Comparison of ENCODE assay signal across 8 mouse cellular contexts in the genomic region with DNA sequence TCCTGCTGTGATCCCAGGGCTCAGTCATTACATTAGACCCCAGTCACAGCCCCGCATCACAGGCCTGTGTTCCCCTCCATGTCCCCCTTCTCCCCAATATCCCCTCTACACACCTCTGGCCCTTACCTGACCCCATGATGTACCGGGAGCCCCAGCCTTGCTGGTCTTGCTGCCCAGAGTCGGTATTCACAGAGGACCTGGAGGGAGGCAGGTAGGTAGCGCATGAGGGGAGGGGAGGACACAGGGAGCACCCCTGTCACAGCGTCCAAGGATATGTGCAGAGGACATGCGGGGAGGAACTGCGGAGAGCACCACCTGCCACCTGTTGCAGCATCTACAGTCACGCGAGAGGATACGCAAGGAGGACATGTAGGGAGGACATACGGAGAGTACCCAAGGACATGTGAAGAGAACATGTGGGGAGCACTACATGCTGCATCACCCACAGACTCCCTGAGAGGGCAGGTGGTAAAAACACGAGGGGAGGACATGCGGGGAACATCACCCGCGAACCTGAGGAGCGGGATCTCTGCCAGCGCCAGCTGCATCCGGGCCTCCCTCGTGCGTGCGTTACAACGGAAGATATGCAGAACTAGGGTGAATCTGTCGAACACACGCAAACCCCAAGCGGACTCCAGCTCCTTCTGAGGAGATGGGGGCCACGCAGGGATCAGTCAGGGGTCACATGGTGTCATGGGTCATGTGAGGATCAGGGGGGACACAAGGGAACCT. TPM values are rescaled to one million over a fixed set of nuclear protein-coding genes. Genes with fewer than 3 reads are reported as not detected.
A peak's percentile ranks its signal among the peaks of the same experiment; 100 is the strongest.
DNase-seq lines count a peak whose midpoint lies in the region; ATAC-seq and TF ChIP-seq lines count a peak whose summit lies in the region.

No protein-coding gene starts in this region.

- 94% methylated on average over 26 of the region's 26 CpGs for WGBS in intestine, embryonic 15.5 days
- 93% methylated on average over 26 of the region's 26 CpGs for WGBS in midbrain, embryonic 13.5 days

- no peak for ATAC-seq in intestine, embryonic 15.5 days
- no peak for ATAC-seq in midbrain, embryonic 13.5 days

- H3K4me1 ChIP-seq in intestine, embryonic 15.5 days (replicated peaks): peaks cover 20% of the 10 kb centered on the region
- H3K4me1 ChIP-seq in midbrain, embryonic 13.5 days (replicated peaks): peaks cover 30% of the 10 kb centered on the region

- H3K9me3 ChIP-seq in intestine, embryonic 15.5 days: no peaks in the 10 kb centered on the region
- H3K9me3 ChIP-seq in midbrain, embryonic 13.5 days: no peaks in the 10 kb centered on the region

- H3K27me3 ChIP-seq in C2C12 (ENCODE audit: control insufficient read depth, insufficient read depth, insufficient read length): no peaks in the 10 kb centered on the region
- H3K27me3 ChIP-seq in intestine, embryonic 15.5 days (replicated peaks): 0 out of 2 replicates have a peak, but pooled peaks cover under 1% of the 10 kb centered on the region
- H3K27me3 ChIP-seq in midbrain, embryonic 13.5 days: 0 out of 2 replicates have a peak, but pooled peaks cover under 1% of the 10 kb centered on the region

- H3K79me3 ChIP-seq in C2C12 (ENCODE audit: low read depth): peaks cover 19% of the 10 kb centered on the region

- peak overlapping the region; percentile 90 for H3K4me2 ChIP-seq in intestine, embryonic 15.5 days (replicated peaks)
- H3K4me2 ChIP-seq in midbrain, embryonic 13.5 days (replicated peaks): peak overlapping the region; percentile 95

- peaks cover 36% of the 10 kb centered on the region for H3K36me3 ChIP-seq in C2C12 (ENCODE audit: control insufficient read depth, insufficient read depth)
- peaks cover 36% of the 10 kb centered on the region for H3K36me3 ChIP-seq in intestine, embryonic 15.5 days
- peaks cover 44% of the 10 kb centered on the region for H3K36me3 ChIP-seq in midbrain, embryonic 13.5 days

- peaks cover 32% of the 10 kb centered on the region for H3K79me2 ChIP-seq in C2C12 (ENCODE audit: control insufficient read depth, insufficient read depth)

- peak overlapping the region; percentile 76 for H3K4me3 ChIP-seq in C2C12 (ENCODE audit: insufficient read depth, poor library complexity, severe bottlenecking)
- H3K4me3 ChIP-seq in intestine, embryonic 15.5 days (replicated peaks): peak overlapping the region; percentile 79
- peak overlapping the region; percentile 80 for H3K4me3 ChIP-seq in midbrain, embryonic 13.5 days (replicated peaks)

- H3K27ac ChIP-seq in intestine, embryonic 15.5 days: no peak overlapping the region
- no peak overlapping the region for H3K27ac ChIP-seq in midbrain, embryonic 13.5 days

- peak overlapping the region; percentile 61 for H3ac ChIP-seq in C2C12 (ENCODE audit: control insufficient read depth, insufficient read length, low read depth)

- peak overlapping the region; percentile 85; the same call in 1 of the 2 replicates for H3K9ac ChIP-seq in intestine, embryonic 15.5 days
- peak overlapping the region; percentile 77 for H3K9ac ChIP-seq in midbrain, embryonic 13.5 days (replicated peaks)

- no peak for TF ChIP-seq CTCF in C2C12 (IDR thresholded peaks at IDR 0.05; ENCODE audit: control insufficient read depth, insufficient read depth, insufficient read length)

- intact Hi-C loops in gastrocnemius, postnatal 14 days (cut with DNase I; ENCODE audit: low total_unique reads): no loop called here

- DNase-seq in gastrocnemius, postnatal 10 days: peak; percentile 12
- no peak for DNase-seq in gastrocnemius, postnatal 14 days
- peak; percentile 13 to 28 for DNase-seq in cerebellum, postnatal 25 days
- DNase-seq in thymus, postnatal 25 days: no peak
- no peak for DNase-seq in gastrocnemius, postnatal 4 days (ENCODE audit: low spot score in 2 of 2)

TF ChIP-seq in C2C12, 6 proteins besides CTCF, POLR2A, EP300 and RAD21:
- TF ChIP-seq MAX (IDR thresholded peaks at IDR 0.05) (no peak), USF1 (IDR thresholded peaks at IDR 0.05; ENCODE audit: low read depth) (no peak), FOSL1 (IDR thresholded peaks at IDR 0.05; ENCODE audit: insufficient read depth, low read length, poor library complexity, severe bottlenecking) (no peak), MYOD1 (IDR thresholded peaks at IDR 0.05; ENCODE audit: control insufficient read depth, insufficient read length, low read depth) (no peak), MYOG (IDR thresholded peaks at IDR 0.05; ENCODE audit: control insufficient read depth, extremely low read depth, insufficient read length) (no peak), CEBPB (IDR thresholded peaks at IDR 0.05; ENCODE audit: low read depth) (no peak)

RNA-seq across cellular contexts. Expression of gene Gtpbp6, which starts 1.7 kb away (rescaled TPM):
- total RNA-seq in gastrocnemius, postnatal 10 days (2021): 10 to 100 TPM; 19.6 to 22.5 TPM
- 10 to 100 TPM; 11.1 to 14.3 TPM for total RNA-seq in gastrocnemius, postnatal 14 days (2021)
- polyA plus RNA-seq in C2C12 (2012; fragmentation: generic; extraction: Trizol): 56.7 TPM
- polyA plus RNA-seq in intestine, embryonic 15.5 days (2015; fragmentation: Nextera tagmentation; extraction: Ambion mirVana): 29.4 and 30.2 TPM in 2 replicates
- polyA plus RNA-seq in midbrain, embryonic 13.5 days (2015; fragmentation: Nextera tagmentation; extraction: Ambion mirVana): 52.6 and 53.3 TPM in 2 replicates
- 10 to 100 TPM; 24.5 to 29.1 TPM for total RNA-seq in gastrocnemius, postnatal 4 days (2021)

RNA-seq across cellular contexts. Expression of gene Zfp605, which starts 3.6 kb away (rescaled TPM):
- total RNA-seq in gastrocnemius, postnatal 10 days (2021): 1 to 10 TPM; 3.1 to 3.2 TPM
- 1 to 10 TPM; 2.9 to 3.2 TPM for total RNA-seq in gastrocnemius, postnatal 14 days (2021)
- polyA plus RNA-seq in C2C12 (2012; fragmentation: generic; extraction: Trizol): 2.2 TPM
- polyA plus RNA-seq in intestine, embryonic 15.5 days (2015; fragmentation: Nextera tagmentation; extraction: Ambion mirVana): 3.9 and 4.0 TPM in 2 replicates
- 16.0 and 16.9 TPM in 2 replicates for polyA plus RNA-seq in midbrain, embryonic 13.5 days (2015; fragmentation: Nextera tagmentation; extraction: Ambion mirVana)
- total RNA-seq in gastrocnemius, postnatal 4 days (2021): 1 to 10 TPM; 2.9 to 4.1 TPM

RNA-seq across cellular contexts. Expression of gene Plcxd1, which starts 6.5 kb away (rescaled TPM):
- under 1 TPM in 1 of 2 experiments, not detected in 1; 0.07 TPM for total RNA-seq in gastrocnemius, postnatal 10 days (2021)
- total RNA-seq in gastrocnemius, postnatal 14 days (2021): not detected
- polyA plus RNA-seq in C2C12 (2012; fragmentation: generic; extraction: Trizol): 0.78 TPM
- 0.89 and 0.92 TPM in 2 replicates for polyA plus RNA-seq in intestine, embryonic 15.5 days (2015; fragmentation: Nextera tagmentation; extraction: Ambion mirVana)
- 2.1 and 2.5 TPM in 2 replicates for polyA plus RNA-seq in midbrain, embryonic 13.5 days (2015; fragmentation: Nextera tagmentation; extraction: Ambion mirVana)
- not detected for total RNA-seq in gastrocnemius, postnatal 4 days (2021)

RNA-seq across cellular contexts. Expression of gene Gm35315, which starts 12.1 kb away (rescaled TPM):
- under 1 TPM; 0.28 to 0.34 TPM for total RNA-seq in gastrocnemius, postnatal 10 days (2021)
- under 1 TPM; 0.12 to 0.24 TPM for total RNA-seq in gastrocnemius, postnatal 14 days (2021)
- polyA plus RNA-seq in C2C12 (2012; fragmentation: generic; extraction: Trizol): 0.14 TPM
- polyA plus RNA-seq in intestine, embryonic 15.5 days (2015; fragmentation: Nextera tagmentation; extraction: Ambion mirVana): 1.7 and 1.8 TPM in 2 replicates
- polyA plus RNA-seq in midbrain, embryonic 13.5 days (2015; fragmentation: Nextera tagmentation; extraction: Ambion mirVana): 0.61 and 0.93 TPM in 2 replicates
- total RNA-seq in gastrocnemius, postnatal 4 days (2021): under 1 TPM; 0.23 to 0.29 TPM

RNA-seq across cellular contexts. Expression of gene Chfr, which starts 29.3 kb away (rescaled TPM):
- 10 to 100 TPM; 14.9 to 21.0 TPM for total RNA-seq in gastrocnemius, postnatal 10 days (2021)
- total RNA-seq in gastrocnemius, postnatal 14 days (2021): 10 to 100 TPM; 13.1 TPM
- polyA plus RNA-seq in C2C12 (2012; fragmentation: generic; extraction: Trizol): 14.4 TPM
- 32.7 and 34.5 TPM in 2 replicates for polyA plus RNA-seq in intestine, embryonic 15.5 days (2015; fragmentation: Nextera tagmentation; extraction: Ambion mirVana)
- 106 and 111 TPM in 2 replicates for polyA plus RNA-seq in midbrain, embryonic 13.5 days (2015; fragmentation: Nextera tagmentation; extraction: Ambion mirVana)
- 10 to 100 TPM; 24.8 to 27.6 TPM for total RNA-seq in gastrocnemius, postnatal 4 days (2021)

Comparison
In these comparisons a context has a peak if more than half of its experiments do, and no peak if none do; other contexts are left out.
1. DNase-seq: peak in gastrocnemius, postnatal 10 days (single experiment) and cerebellum, postnatal 25 days (2 of 2); none in gastrocnemius, postnatal 14 days (single experiment), thymus, postnatal 25 days (single experiment) and gastrocnemius, postnatal 4 days (0 of 2).
2. Peak in every context shown above with its lines, with median percentiles within 50 percentile points of each other: H3K4me3 ChIP-seq.